Mouse (Mus musculus): ENCODE measurements around the gene Kcnq1. TPM values are rescaled to one million over a fixed set of nuclear protein-coding genes. Genes with fewer than 3 reads are reported as not detected.

Kcnq1 gene
- polyA plus RNA-seq (2015; fragmentation: Nextera tagmentation; extraction: Ambion mirVana): 0.31 and 0.91 TPM in 2 replicates

DNA sequence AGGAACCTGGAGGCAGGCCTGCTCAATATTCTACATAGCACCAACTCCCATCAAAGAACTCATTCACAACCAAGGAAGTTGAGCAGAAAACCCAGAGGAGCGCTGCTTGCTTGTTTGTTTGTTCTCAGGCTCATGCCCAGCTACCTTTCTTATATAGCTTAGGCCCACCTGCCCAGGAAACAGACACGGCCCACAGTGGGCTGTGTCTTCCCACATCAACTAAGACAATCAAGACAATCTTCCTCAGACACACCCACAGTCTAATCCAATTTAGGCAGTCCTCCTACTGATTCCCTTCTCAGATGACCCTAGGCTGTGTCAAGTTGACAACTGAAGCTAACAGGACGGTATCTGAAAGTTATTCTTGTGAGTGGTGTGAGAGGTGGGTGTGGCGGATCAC, at the start of gene Kcnq1:
Gene Kcnq1, plus strand, starts transcription at position 301 of the 400 bp plus-strand sequence.
- Histone ChIP-seq H3K27me3 (peaks cover 65% of the 10 kb centered on the region), H3K36me3 (replicated peaks) (no peaks in the 10 kb centered on the region), H3K4me1 (replicated peaks) (peaks cover 6% of the 10 kb centered on the region; the same call in 1 of the 2 replicates), H3K27ac (replicated peaks) (no peak within 1 kb of the TSS), H3K4me2 (peak within 1 kb of the TSS; percentile 59), H3K4me3 (replicated peaks) (peak within 1 kb of the TSS; percentile 33), H3K9ac (no peak within 1 kb of the TSS), H3K9me3 (replicated peaks) (no peaks in the 10 kb centered on the region)
- no peak for ATAC-seq (ENCODE audit: insufficient read depth)
- 48% methylated on average over 4 of the region's 4 CpGs for WGBS (ENCODE audit: insufficient replicate concordance)

DNA sequence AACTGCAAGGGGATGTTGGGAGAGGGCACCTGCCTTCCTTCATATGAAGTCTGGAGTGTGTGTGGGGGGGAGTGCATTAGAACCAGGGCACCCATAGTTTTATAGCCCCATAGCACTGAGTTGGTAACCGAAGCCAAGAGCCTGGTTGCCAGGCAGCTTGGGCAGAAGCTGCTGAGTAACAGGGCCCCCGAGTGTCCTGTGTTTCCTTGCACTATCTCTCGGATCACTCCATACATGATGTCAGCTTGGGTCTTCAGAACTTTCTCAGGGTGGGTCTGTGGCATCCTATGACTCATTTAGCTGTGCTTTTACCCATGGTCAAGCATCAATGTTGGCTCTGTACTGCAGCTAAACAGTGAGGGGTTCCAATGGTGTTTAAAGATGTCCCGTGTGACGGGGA, 49.1 kb upstream of the Kcnq1 start:
- H3K27ac ChIP-seq (replicated peaks): peak overlapping the region; percentile 77
- H3K4me1 ChIP-seq (replicated peaks): peaks cover 96% of the 10 kb centered on the region
- WGBS (ENCODE audit: insufficient replicate concordance): 26% methylated on average over 5 of the region's 5 CpGs
- H3K4me3 ChIP-seq (replicated peaks): no peak overlapping the region
- no peak overlapping the region for H3K9ac ChIP-seq
- ATAC-seq (ENCODE audit: insufficient read depth): no peak
- peak overlapping the region; percentile 94 for H3K4me2 ChIP-seq
- peaks cover 5% of the 10 kb centered on the region for H3K36me3 ChIP-seq (replicated peaks)
- H3K9me3 ChIP-seq (replicated peaks): no peaks in the 10 kb centered on the region
- H3K27me3 ChIP-seq: no peaks in the 10 kb centered on the region

GRCm38 (mm10) chr7:143057667-143058220, 48.4 kb upstream of the Kcnq1 start:
- peak; percentile 51 for ATAC-seq (ENCODE audit: insufficient read depth)
- peaks cover 12% of the 10 kb centered on the region for H3K36me3 ChIP-seq (replicated peaks)
- H3K4me2 ChIP-seq: peak overlapping the region; percentile 94
- H3K27me3 ChIP-seq: no peaks in the 10 kb centered on the region
- WGBS (ENCODE audit: insufficient replicate concordance): 4% methylated on average over 9 of the region's 9 CpGs
- H3K4me1 ChIP-seq (replicated peaks): peaks cover 90% of the 10 kb centered on the region
- no peaks in the 10 kb centered on the region for H3K9me3 ChIP-seq (replicated peaks)
- no peak overlapping the region for H3K9ac ChIP-seq
- H3K4me3 ChIP-seq (replicated peaks): no peak overlapping the region
- peak overlapping the region; percentile 77 for H3K27ac ChIP-seq (replicated peaks)

GRCm38 (mm10) chr7:143058221-143058697, 47.9 kb upstream of the Kcnq1 start:
- Histone ChIP-seq H3K27me3 (no peaks in the 10 kb centered on the region), H3K36me3 (replicated peaks) (peaks cover 17% of the 10 kb centered on the region), H3K4me3 (replicated peaks) (no peak overlapping the region), H3K4me1 (replicated peaks) (peaks cover 85% of the 10 kb centered on the region), H3K27ac (replicated peaks) (peak overlapping the region; percentile 77), H3K9me3 (replicated peaks) (no peaks in the 10 kb centered on the region), H3K4me2 (peak overlapping the region; percentile 94), H3K9ac (no peak overlapping the region)
- peak; percentile 14; the same call in 1 of the 2 replicates for ATAC-seq (ENCODE audit: insufficient read depth)
- WGBS (ENCODE audit: insufficient replicate concordance): 15% methylated on average over 5 of the region's 5 CpGs

DNA sequence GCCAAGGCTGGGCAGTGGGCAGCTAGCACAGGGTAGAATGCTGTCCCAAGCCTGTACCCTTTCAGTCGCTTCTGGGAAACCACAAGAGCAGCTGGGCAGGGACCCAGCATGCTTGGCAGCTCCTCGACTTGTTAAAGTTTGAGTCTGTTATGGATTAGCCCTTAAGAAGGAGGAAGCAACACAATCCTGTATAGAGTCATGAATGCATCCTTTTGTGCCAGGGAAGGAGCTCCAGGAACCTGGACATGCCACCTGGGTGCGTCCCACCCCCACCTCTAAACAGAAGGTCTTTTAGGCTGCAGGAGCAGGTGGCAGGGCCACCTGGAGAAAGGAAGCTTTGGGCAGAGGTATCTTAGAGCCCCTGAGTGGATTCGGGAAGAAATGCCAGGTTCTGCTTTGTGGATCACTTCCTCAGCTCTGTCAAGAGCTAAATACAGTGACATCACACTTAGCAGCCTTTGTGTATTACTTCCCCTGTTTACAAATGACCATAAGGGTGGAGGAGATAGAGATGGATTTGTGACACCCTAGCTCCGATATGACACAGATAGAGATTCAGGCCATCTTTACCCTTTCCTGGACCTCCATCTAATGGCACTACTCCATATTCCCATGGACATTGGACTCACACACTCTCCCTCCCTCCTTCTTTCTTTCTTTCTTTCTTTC, 46.8 kb upstream of the Kcnq1 start:
- H3K9me3 ChIP-seq (replicated peaks): no peaks in the 10 kb centered on the region
- H3K27ac ChIP-seq (replicated peaks): peak overlapping the region; percentile 77; the same call in 1 of the 2 replicates
- WGBS (ENCODE audit: insufficient replicate concordance): 31% methylated on average over 5 of the region's 5 CpGs
- no peak overlapping the region for H3K4me3 ChIP-seq (replicated peaks)
- H3K9ac ChIP-seq: no peak overlapping the region
- no peaks in the 10 kb centered on the region for H3K27me3 ChIP-seq
- peaks cover 74% of the 10 kb centered on the region for H3K4me1 ChIP-seq (replicated peaks)
- H3K4me2 ChIP-seq: no peak overlapping the region
- H3K36me3 ChIP-seq (replicated peaks): peaks cover 28% of the 10 kb centered on the region
- ATAC-seq (ENCODE audit: insufficient read depth): no peak

DNA sequence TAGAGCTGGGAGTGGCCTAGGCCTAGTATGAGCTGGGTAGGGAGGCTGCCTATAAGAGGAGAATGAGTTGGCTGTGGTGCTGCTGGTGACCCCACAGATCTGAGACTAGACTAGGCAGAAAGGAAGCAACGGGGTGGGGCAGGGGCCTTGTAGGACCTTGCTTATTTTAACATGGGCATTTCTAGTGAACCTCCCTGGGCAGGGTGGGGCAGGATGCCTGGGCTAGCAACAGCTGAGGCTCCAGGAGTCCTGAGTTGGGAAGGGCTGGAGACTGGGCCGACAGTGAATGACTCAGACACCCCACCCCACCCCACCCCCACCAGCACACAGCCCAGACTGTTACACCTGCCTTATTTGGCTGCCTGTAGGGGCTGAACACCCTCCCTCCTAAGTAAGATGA, 43.5 kb upstream of the Kcnq1 start:
- Histone ChIP-seq H3K4me2 (no peak overlapping the region), H3K4me1 (replicated peaks) (peaks cover 40% of the 10 kb centered on the region), H3K27me3 (no peaks in the 10 kb centered on the region), H3K9ac (no peak overlapping the region), H3K4me3 (replicated peaks) (no peak overlapping the region), H3K36me3 (replicated peaks) (peaks cover 61% of the 10 kb centered on the region), H3K9me3 (replicated peaks) (no peaks in the 10 kb centered on the region), H3K27ac (replicated peaks) (no peak overlapping the region)
- 56% methylated on average over 2 of the region's 2 CpGs for WGBS (ENCODE audit: insufficient replicate concordance)
- no peak for ATAC-seq (ENCODE audit: insufficient read depth)

DNA sequence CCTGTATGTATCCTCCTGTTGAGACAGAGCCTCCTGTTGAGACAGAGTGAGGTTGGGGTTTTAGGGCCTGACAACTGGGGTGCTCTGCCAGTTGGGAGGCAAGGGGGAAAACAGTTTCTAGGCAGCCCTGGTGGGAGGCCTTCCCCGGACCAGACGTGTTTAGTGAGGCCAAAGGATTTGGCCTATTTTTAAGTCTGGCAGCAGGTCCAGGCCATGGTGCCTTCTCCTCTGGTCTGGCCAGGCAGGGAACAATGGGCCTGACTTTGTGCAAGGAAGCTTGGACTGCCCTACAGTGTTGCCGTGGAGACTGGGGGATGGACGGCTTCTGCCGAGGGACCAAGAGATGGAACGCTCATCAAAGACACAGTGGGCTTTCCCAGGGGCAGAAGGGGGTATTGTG, 41.9 kb upstream of the Kcnq1 start:
- H3K4me3 ChIP-seq (replicated peaks): no peak overlapping the region
- WGBS (ENCODE audit: insufficient replicate concordance): 78% methylated on average over 6 of the region's 6 CpGs
- H3K9me3 ChIP-seq (replicated peaks): no peaks in the 10 kb centered on the region
- no peak for ATAC-seq (ENCODE audit: insufficient read depth)
- no peak overlapping the region for H3K27ac ChIP-seq (replicated peaks)
- no peaks in the 10 kb centered on the region for H3K27me3 ChIP-seq
- H3K9ac ChIP-seq: no peak overlapping the region
- H3K4me2 ChIP-seq: no peak overlapping the region
- peaks cover 70% of the 10 kb centered on the region for H3K36me3 ChIP-seq (replicated peaks)
- H3K4me1 ChIP-seq (replicated peaks): peaks cover 36% of the 10 kb centered on the region

- H3K4me1 ChIP-seq (replicated peaks): peaks cover 35% of the 10 kb centered on the region
- no peak overlapping the region for H3K27ac ChIP-seq (replicated peaks)
- H3K9me3 ChIP-seq (replicated peaks): no peaks in the 10 kb centered on the region
- peaks cover 72% of the 10 kb centered on the region for H3K36me3 ChIP-seq (replicated peaks)
- ATAC-seq (ENCODE audit: insufficient read depth): no peak
- no peak overlapping the region for H3K4me3 ChIP-seq (replicated peaks)
- H3K4me2 ChIP-seq: no peak overlapping the region
- no peaks in the 10 kb centered on the region for H3K27me3 ChIP-seq
- WGBS (ENCODE audit: insufficient replicate concordance): 83% methylated on average over 2 of the region's 2 CpGs
- no peak overlapping the region for H3K9ac ChIP-seq
Measured at GRCm38 (mm10) chr7:143065692-143066091, 40.5 kb upstream of the Kcnq1 start.

DNA sequence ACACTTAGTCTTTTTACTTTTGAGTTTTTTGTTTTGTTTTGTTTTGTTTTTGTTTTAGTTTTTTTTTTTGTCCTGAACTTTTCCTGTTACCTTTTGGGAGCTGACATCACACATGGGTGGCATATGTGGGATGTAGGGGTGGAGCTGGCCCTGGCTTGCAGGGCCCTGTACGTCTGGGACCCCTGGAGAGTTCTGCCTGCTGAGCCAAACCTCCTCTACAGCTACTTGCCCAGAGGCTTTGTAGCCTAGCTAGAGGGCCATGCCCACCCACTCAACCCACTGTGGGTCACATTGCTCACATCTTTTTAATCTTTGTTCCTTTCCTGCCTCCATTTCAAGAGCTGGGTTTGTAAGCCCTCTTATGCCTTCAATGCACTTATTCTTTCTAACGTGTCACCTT, 38.7 kb upstream of the Kcnq1 start:
- H3K36me3 ChIP-seq (replicated peaks): peaks cover 70% of the 10 kb centered on the region
- ATAC-seq (ENCODE audit: insufficient read depth): no peak
- H3K27ac ChIP-seq (replicated peaks): no peak overlapping the region
- H3K27me3 ChIP-seq: no peaks in the 10 kb centered on the region
- no peak overlapping the region for H3K9ac ChIP-seq
- 54% methylated on average over 2 of the region's 2 CpGs for WGBS (ENCODE audit: insufficient replicate concordance)
- H3K4me1 ChIP-seq (replicated peaks): peaks cover 29% of the 10 kb centered on the region
- H3K9me3 ChIP-seq (replicated peaks): no peaks in the 10 kb centered on the region
- H3K4me3 ChIP-seq (replicated peaks): no peak overlapping the region
- no peak overlapping the region for H3K4me2 ChIP-seq

- Histone ChIP-seq H3K9ac (no peak overlapping the region), H3K9me3 (replicated peaks) (no peaks in the 10 kb centered on the region), H3K27ac (replicated peaks) (peak overlapping the region; percentile 84; the same call in 1 of the 2 replicates), H3K4me1 (replicated peaks) (peaks cover 29% of the 10 kb centered on the region), H3K36me3 (replicated peaks) (peaks cover 65% of the 10 kb centered on the region), H3K27me3 (no peaks in the 10 kb centered on the region), H3K4me3 (replicated peaks) (no peak overlapping the region), H3K4me2 (no peak overlapping the region)
- ATAC-seq (ENCODE audit: insufficient read depth): no peak
- 68% methylated on average over 3 of the region's 3 CpGs for WGBS (ENCODE audit: insufficient replicate concordance)
Measured at GRCm38 (mm10) chr7:143067897-143068296, 38.3 kb upstream of the Kcnq1 start.

DNA sequence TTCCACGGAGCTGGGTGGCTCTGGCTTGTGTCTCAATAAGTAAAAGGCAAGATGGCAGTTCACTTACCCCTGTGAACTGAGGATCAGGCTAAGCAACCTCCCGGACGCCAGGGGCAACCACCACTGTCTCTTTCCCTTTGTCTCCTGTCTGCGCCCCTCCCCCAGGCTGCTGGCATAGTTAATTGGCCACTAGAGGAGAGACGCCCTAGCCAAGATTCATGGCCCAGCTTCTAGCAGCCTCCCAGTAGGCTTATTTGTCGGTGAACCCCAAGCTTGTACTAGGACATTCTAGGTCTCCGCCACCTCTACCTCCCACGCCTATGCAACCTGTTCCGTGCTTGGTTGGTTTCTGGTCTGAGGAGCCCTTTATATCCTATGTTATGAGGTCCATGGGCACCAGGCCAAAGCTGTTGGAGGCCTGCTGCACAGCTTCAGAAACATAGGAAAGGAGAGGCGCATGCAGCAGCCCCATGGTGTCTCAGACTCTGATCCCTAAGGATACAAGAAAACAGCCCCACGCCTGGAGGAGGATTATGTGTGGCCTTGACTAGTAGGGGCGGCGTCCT, 37.8 kb upstream of the Kcnq1 start:
- Histone ChIP-seq H3K9me3 (replicated peaks) (no peaks in the 10 kb centered on the region), H3K4me3 (replicated peaks) (peak overlapping the region; percentile 76), H3K27ac (replicated peaks) (peak overlapping the region; percentile 84), H3K27me3 (no peaks in the 10 kb centered on the region), H3K9ac (peak overlapping the region; percentile 41), H3K36me3 (replicated peaks) (peaks cover 60% of the 10 kb centered on the region), H3K4me1 (replicated peaks) (peaks cover 29% of the 10 kb centered on the region), H3K4me2 (peak overlapping the region; percentile 89)
- 54% methylated on average over 13 of the region's 13 CpGs for WGBS (ENCODE audit: insufficient replicate concordance)
- no peak for ATAC-seq (ENCODE audit: insufficient read depth)

Data from liver, embryonic 15.5 days (tissue).